Mouse (Mus musculus): ENCODE measurements at regions not wholly inside any gene's neighbourhood (a gene's known extent, or its start where the extent isn't known, plus 50 kb on each side); places are given as distances from the start of the nearest gene placed in this dataset.

DNA sequence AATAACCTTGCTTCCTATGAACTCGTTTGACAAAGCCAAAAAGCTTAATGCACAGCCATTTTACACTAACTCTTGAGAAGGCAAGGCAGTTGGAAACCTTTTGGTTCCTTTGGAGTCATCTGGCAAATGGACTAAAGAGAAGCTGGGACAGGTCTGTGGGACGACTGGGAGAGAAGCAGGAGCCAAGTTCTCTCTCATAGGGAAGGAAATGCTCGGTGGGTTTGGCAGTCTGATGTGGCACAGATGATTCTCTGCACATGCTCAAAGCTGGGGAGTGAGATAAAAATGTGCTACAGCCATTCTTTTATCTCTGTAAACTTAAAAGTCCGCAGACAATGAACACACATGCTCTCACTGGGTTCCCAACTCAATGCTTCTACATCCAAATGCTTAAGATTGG lies 556.2 kb downstream of the Epha4 start:
- DNase-seq (ENCODE audit: low read depth, low spot score), result no peak
- H3K36me3 ChIP-seq (ENCODE audit: control insufficient read depth, insufficient read depth, low read length, poor library complexity, severe bottlenecking), result no peaks in the 10 kb centered on the region

DNA sequence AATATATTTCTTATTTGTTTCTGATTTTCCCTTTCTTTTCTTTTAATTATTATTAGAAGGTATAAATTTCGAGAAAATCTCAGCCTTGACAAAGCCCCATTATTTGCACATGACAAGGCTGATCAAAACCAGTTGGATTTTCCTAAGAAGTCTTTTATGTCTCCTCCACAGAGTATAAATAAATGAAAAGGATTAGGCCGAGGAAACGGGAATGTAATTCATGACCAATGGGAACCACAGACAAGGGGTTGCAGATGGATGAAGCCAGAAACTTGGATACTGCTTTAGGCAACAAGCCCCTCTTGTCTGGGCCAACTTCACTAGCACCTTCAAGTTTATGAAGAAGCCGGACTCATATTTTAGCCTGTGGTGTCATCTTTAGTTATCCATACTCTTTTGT lies 542.4 kb downstream of the Epha4 start:
- no peaks in the 10 kb centered on the region for H3K36me3 ChIP-seq (ENCODE audit: control insufficient read depth, insufficient read depth, low read length, poor library complexity, severe bottlenecking)
- H3K27me3 ChIP-seq (ENCODE audit: control insufficient read depth, insufficient read depth, low read length, poor library complexity, severe bottlenecking), result no peaks in the 10 kb centered on the region
- no peak for DNase-seq (ENCODE audit: low read depth, low spot score)

More for the DNA sequence above, 556.2 kb downstream of the Epha4 start:
- H3K27me3 ChIP-seq (ENCODE audit: control insufficient read depth, insufficient read depth, low read length, poor library complexity, severe bottlenecking), result no peaks in the 10 kb centered on the region

DNA sequence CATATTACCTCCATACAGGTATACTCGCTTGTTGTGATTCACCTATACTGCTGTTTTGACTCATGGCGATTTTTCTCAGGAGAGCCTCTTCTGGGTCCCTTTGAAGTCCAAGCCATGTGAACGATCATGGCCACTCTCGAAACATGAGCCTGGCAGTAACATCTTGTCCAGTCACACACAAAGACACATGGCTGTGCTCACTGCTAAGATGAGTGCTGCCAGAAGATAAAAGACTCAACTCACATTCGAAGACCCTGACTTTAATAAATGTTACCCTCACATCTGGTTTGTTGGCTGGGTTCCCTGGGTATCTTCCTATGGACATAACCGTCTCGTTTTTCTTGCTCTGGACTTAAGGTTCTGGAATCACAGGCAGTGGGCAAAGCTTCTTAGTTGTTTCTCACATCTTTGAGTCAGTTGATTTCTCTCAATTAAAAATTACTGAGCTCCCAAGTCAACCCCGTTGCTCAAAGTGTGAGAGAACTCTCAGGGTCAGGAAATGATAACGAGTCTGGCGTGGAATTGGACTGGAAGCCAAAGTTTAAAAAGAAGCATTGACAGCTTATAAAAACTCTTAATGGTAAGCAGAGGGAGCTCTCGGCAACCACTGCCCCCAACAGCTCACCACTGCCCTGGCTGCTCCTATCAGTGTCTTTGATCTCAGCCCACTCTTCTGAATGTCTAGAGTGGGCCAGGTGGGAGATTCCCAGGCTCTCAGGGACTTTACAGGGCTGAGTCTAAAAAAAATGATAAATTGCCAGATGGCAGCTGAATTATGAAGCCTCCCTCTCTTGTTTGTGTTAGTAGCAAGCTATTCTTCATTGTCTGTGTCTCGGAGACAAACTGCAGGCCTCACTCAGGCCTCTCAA lies 539.6 kb downstream of the Epha4 start:
- no peak for DNase-seq (ENCODE audit: low read depth, low spot score)
- no peaks in the 10 kb centered on the region for H3K36me3 ChIP-seq (ENCODE audit: control insufficient read depth, insufficient read depth, low read length, poor library complexity, severe bottlenecking)
- no peaks in the 10 kb centered on the region for H3K27me3 ChIP-seq (ENCODE audit: control insufficient read depth, insufficient read depth, low read length, poor library complexity, severe bottlenecking)

DNA sequence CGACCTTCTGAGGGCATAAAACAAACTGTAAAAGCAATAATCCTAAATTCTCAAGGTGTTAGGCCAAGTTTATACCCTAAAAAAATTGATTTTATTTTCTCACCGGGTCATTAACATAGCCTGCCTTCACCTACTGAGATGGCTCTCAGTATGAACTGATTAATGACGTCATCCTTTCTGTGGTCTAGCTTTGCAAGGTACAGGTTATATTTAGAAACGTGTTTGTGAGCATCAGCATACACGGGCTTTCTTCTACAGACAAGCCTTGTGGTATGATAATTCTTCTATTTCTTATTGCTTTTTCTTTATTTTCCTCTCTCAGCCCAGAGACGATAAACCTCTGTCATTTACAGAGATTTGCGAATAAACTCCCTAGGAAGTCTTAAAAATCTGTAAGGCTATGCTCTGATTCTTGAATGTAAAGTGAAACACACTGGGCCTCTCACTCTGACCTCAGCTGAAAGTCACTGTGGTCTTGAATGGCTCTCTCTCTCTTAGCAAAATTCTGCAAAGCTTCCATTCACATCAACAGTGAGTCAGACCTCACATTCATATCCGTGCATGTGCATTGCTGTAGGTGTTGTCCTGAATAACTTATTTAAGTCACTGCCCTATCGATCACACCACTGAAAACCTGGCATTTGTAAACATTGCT lies 534.3 kb downstream of the Epha4 start:
- Histone ChIP-seq H3K27me3 (ENCODE audit: control insufficient read depth, insufficient read depth, low read length, poor library complexity, severe bottlenecking) (no peaks in the 10 kb centered on the region), H3K36me3 (ENCODE audit: control insufficient read depth, insufficient read depth, low read length, poor library complexity, severe bottlenecking) (no peaks in the 10 kb centered on the region)
- DNase-seq (ENCODE audit: low read depth, low spot score), result no peak

DNA sequence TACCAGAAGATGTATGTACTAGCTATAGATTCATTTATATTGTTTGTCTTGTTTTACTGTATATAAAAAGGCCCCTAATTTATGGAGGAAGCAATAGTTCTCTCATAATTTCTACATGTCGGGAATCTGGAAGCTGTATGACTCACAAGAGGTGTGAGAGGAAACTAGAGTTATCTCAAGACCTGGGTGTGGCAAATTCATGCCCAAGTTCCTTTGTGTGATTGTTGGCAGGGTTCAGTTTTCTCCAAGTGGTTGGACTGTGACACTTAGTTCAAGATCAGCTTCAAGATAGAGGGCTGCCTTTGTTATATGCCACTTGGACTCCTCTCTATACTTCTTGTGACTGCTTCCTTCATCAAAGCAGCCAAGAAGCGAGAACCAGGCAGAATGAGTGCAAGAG lies 521.1 kb downstream of the Epha4 start:
- H3K27me3 ChIP-seq (ENCODE audit: control insufficient read depth, insufficient read depth, low read length, poor library complexity, severe bottlenecking), result no peaks in the 10 kb centered on the region
- DNase-seq (ENCODE audit: low read depth, low spot score), result no peak
- no peaks in the 10 kb centered on the region for H3K36me3 ChIP-seq (ENCODE audit: control insufficient read depth, insufficient read depth, low read length, poor library complexity, severe bottlenecking)

DNA sequence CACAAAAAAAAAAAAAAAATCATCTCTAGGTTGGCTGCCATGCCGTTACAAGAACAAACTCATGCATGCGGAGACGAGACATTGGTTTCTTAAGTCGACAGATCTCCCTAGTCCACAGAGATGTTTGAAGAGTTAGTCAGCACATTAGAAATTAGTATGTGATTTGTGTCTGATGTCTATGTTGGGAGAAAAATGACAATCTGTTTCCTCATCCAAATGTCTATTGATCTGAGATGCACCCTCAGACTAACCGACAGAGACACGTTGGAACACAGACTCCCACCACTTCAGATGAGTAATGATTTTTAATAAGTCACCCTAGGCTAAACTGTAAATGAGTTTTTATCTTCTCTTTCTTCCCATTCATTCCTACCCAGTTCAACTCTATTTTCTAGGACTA lies 506.9 kb downstream of the Epha4 start:
- no peak for DNase-seq (ENCODE audit: low read depth, low spot score)
- H3K27me3 ChIP-seq (ENCODE audit: control insufficient read depth, insufficient read depth, low read length, poor library complexity, severe bottlenecking), result no peaks in the 10 kb centered on the region
- no peaks in the 10 kb centered on the region for H3K36me3 ChIP-seq (ENCODE audit: control insufficient read depth, insufficient read depth, low read length, poor library complexity, severe bottlenecking)

DNA sequence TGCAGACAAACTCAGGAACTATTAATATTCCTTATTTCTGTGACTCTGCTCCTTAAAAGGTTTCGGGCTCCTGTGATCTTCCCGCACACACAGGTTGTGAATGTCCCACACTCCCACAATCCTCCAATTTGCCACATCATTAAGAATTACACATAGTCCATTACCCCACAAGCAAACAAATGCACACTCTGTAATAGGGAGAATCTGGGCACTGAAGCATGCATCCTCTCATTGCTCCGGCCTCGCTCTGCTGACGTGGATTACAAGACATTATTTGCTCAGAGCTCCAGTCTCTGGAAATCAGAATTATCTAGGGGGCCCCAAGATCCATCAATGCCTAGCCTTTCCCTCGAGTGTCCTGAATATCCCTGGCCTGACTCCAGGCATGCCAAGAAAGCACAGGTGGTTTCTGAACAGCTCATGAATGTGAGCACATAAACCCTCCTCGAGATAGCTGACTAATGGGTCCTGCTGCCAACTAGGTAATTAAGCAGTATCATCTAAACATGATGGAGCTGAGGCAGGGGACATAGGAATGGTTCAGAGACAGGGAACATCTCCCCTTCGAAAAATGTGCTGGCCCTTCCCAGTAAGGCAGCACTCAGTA lies 504.2 kb downstream of the Epha4 start:
- DNase-seq (ENCODE audit: low read depth, low spot score), result no peak
- Histone ChIP-seq H3K36me3 (ENCODE audit: control insufficient read depth, insufficient read depth, low read length, poor library complexity, severe bottlenecking) (no peaks in the 10 kb centered on the region), H3K27me3 (ENCODE audit: control insufficient read depth, insufficient read depth, low read length, poor library complexity, severe bottlenecking) (no peaks in the 10 kb centered on the region)

DNA sequence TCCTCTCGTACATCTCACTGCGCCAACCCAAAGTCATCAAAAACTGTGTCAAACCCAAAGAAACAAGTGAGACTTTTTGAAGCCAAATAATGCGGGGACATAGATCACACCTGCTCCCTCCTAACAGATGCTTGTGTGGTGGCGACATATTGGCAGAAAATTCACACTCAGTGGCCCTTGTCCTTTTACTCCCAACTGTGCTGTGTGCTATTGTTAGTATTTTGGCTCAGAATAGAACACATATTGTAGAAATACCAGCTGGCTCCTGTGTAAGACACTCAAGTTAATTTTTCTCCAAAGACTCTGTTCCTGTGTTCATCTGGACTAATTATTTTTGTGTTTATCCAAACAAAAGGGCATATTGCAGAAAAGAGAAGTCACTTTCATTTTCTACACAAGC lies 487.2 kb downstream of the Epha4 start:
- DNase-seq (ENCODE audit: low read depth, low spot score), result no peak
- no peaks in the 10 kb centered on the region for H3K27me3 ChIP-seq (ENCODE audit: control insufficient read depth, insufficient read depth, low read length, poor library complexity, severe bottlenecking)

DNA sequence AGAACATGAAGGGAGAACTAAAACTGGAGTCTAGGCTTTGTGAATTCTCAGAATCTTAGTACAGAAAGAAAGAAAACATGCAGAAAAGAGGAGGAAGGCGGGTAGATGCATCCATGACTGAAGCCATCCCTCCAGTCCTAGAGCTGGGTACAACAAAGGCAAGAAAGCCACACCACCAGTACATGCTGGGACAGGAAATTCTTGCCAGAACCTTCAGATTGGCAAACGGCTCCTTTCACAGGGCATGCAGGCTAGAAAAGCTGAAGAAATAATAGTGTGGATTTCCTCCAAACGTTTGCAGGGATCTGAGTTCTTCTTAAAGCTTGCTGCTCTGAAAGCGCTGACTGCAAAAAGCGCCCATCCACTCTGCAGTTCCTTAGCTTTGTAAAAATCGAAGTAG lies 486.7 kb downstream of the Epha4 start:
- DNase-seq (ENCODE audit: low read depth, low spot score), result no peak
- no peaks in the 10 kb centered on the region for H3K27me3 ChIP-seq (ENCODE audit: control insufficient read depth, insufficient read depth, low read length, poor library complexity, severe bottlenecking)

More for the DNA sequence above, 487.2 kb downstream of the Epha4 start:
- H3K36me3 ChIP-seq (ENCODE audit: control insufficient read depth, insufficient read depth, low read length, poor library complexity, severe bottlenecking), result no peaks in the 10 kb centered on the region

DNA sequence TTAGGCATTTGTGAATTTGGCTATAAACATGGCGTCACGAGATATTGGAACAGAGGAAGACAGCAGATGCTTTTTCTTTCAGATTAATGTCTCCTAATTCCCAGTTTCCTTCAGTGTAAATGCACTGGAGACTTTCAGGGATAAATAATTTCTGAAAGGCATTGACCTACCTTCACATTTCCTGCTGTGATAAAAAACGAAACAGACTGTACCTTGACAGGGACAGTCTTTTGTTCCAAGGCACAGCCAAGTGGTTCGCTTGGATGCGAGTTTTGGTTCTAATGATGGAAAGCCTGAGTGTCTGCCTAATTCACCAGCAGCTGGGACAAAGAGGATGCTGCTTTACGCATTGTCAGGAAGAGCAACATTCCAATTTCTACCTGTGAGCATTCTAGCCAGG lies 485.8 kb downstream of the Epha4 start:
- H3K27me3 ChIP-seq (ENCODE audit: control insufficient read depth, insufficient read depth, low read length, poor library complexity, severe bottlenecking), result no peaks in the 10 kb centered on the region
- no peak for DNase-seq (ENCODE audit: low read depth, low spot score)
- no peaks in the 10 kb centered on the region for H3K36me3 ChIP-seq (ENCODE audit: control insufficient read depth, insufficient read depth, low read length, poor library complexity, severe bottlenecking)

More for the DNA sequence above, 486.7 kb downstream of the Epha4 start:
- no peaks in the 10 kb centered on the region for H3K36me3 ChIP-seq (ENCODE audit: control insufficient read depth, insufficient read depth, low read length, poor library complexity, severe bottlenecking)

DNA sequence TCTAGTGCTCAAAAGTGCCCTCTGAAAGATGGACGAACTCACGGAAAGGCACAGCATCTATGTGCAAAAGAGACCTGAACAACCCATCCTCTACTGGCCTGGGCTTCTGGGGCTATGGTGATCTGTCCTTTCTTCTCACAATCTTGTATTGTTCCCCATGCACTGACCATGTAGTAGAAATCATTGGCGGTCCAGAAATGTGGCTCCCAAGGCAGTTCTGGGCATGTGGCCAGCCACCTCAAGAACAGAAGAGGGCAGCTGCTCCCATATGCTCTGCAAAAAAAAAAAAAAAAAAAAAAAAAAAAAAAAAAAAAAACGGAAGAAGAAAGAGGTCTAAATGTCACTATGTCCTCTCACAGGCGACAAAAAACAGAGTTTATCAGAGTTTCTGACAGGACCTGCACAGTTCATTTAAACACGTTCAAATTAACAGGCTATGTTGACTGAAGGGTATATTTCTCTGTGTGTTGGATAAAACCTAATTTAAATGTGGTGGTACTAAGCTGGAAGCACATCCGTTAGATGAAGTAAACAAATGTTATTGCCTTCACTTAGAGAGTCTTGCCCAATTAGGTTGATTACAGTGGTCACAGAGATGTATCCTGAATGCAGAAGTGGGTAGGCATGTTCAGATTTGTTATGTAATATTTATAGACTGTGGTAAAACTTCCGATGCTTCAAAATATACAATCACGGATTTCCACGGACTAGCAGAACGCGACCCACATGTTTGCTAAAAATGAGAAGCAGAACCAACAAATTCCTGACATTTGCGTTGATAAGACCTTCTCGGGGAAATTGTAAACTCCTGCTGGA lies 470.9 kb downstream of the Epha4 start:
- H3K36me3 ChIP-seq (ENCODE audit: control insufficient read depth, insufficient read depth, low read length, poor library complexity, severe bottlenecking), result no peaks in the 10 kb centered on the region
- H3K27me3 ChIP-seq (ENCODE audit: control insufficient read depth, insufficient read depth, low read length, poor library complexity, severe bottlenecking), result no peaks in the 10 kb centered on the region
- DNase-seq (ENCODE audit: low read depth, low spot score), result no peak

DNA sequence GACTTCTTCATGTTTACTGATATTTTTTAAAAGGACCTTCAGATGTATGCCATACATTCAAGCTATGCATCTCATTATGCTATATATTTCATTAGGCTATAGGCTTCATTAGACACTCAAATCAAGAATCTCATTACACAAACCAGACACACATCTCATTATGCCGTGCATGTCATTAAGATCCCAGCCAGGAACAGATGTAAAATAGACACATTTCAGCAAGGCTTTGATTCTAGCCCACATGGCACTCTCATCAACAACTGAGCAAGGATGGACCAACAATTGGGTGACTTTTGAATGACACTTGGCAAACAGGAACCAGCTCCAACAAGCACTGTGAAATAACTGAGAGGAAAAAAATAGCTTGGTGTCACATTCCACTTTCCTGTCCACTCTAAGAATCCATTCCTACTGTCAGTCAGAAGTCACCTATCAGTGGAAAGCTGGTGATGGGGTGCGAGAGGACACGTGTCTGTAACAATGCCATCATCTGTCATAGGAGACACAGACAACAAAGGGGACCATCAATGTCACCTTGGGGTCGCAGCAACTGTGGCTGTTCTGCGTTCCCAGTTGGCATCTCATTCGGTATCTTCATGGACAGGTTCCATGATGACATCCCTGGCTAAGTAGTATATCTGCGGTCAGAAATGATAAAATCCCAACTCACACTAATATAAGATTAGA lies 466.0 kb downstream of the Epha4 start:
- no peaks in the 10 kb centered on the region for H3K36me3 ChIP-seq (ENCODE audit: control insufficient read depth, insufficient read depth, low read length, poor library complexity, severe bottlenecking)
- no peaks in the 10 kb centered on the region for H3K27me3 ChIP-seq (ENCODE audit: control insufficient read depth, insufficient read depth, low read length, poor library complexity, severe bottlenecking)
- DNase-seq (ENCODE audit: low read depth, low spot score), result no peak

DNA sequence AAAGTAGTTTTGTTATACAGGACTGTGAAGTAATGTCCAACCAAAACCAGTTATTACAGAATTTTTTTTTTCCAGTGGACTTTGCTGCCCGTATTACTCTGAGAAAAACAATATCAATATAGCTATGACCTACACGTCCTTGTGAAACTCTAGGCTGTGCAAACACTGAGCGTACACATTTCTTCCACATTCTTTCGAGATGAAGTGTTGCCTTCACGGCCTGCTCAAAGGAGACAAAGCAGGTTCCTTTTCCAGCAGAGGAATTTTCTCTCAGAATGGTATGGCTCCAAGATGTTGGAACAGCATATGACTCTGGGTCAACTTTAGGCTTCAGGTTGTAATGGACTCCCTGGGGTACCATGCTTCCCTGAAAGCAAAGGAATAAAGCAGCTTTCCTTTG lies 463.6 kb downstream of the Epha4 start:
- Histone ChIP-seq H3K27me3 (ENCODE audit: control insufficient read depth, insufficient read depth, low read length, poor library complexity, severe bottlenecking) (no peaks in the 10 kb centered on the region), H3K36me3 (ENCODE audit: control insufficient read depth, insufficient read depth, low read length, poor library complexity, severe bottlenecking) (no peaks in the 10 kb centered on the region)
- DNase-seq (ENCODE audit: low read depth, low spot score), result no peak

DNA sequence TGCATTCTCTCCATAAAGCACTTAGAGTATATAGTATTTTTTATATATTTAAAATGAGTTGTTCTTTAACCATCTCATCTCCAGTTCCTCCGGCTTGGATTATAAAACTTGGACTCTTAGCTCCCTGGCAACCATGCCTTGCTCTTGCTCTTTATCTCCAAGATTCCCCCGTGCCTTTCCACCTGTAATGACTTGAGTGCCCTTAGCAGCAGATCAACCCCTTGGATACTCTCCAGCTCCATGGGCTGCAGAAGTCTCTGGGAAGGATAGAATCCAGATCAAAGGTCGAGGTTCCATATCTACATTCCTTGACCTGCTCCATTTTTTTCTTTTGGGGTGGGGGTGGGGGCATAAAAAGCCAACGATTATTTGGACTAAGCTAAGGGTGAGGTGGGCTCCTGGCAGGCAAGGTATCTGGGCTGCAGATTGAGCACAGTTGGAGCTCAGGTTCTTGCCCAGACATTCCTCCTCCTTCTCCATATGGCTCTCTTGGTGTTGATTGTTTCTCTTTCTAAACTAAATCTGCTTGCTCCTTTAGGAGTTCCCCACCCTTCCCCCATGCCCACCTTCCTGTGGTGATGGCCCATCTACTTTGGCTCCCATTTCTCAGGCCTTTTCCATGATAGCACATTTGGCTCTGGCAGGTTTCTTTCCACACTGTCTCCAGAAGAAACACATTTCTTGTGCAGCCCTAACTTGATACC lies 460.9 kb downstream of the Epha4 start:
- Histone ChIP-seq H3K27me3 (ENCODE audit: control insufficient read depth, insufficient read depth, low read length, poor library complexity, severe bottlenecking) (no peaks in the 10 kb centered on the region), H3K36me3 (ENCODE audit: control insufficient read depth, insufficient read depth, low read length, poor library complexity, severe bottlenecking) (no peaks in the 10 kb centered on the region)
- DNase-seq (ENCODE audit: low read depth, low spot score), result no peak

Measured in splenic B cell, adult 2 months (primary cell).